Mouse (Mus musculus): ENCODE results near the gene Fmn2. TPM values are rescaled to one million over a fixed set of nuclear protein-coding genes. Genes with fewer than 3 reads are reported as not detected.
A peak's percentile ranks its signal among the peaks of the same experiment; 100 is the strongest.

Fmn2 gene
- total RNA-seq (2021): 10 to 100 TPM; 60.4 to 65.6 TPM

- DNase-seq (ENCODE audit: extremely low spot score in 1 of 2, low spot score in 1 of 2): peak; percentile 77 to 88
Observed at GRCm38 (mm10) chr1:174501661-174502030, at the start of gene Fmn2. Gene Fmn2, plus strand, starts transcription at chr1:174501825.

GRCm38 (mm10) chr1:174455100-174455499, 46.5 kb upstream of the Fmn2 start:
- DNase-seq (ENCODE audit: extremely low spot score in 1 of 2, low spot score in 1 of 2): no peak

- no peak for DNase-seq (ENCODE audit: extremely low spot score in 1 of 2, low spot score in 1 of 2)
Observed at GRCm38 (mm10) chr1:174465385-174465784, 36.2 kb upstream of the Fmn2 start.

DNA sequence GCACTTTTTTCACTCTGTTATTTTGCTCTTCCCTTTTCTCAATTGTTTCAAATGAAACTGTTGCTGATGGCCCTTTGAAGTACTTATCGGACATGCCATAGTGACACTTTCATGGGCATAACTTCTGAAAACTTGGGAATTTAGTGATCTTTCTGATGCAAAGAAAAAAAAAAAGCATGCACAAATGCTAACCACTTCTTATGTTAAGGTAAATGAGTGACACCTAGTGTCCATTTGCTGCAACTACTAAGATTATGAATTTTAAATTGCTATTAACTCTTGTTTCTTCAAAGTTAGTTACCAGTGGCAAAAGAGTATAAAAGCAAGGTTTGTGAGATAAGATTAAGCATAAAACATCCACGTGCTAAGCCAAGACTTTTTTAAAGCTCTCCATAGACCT, 35.4 kb upstream of the Fmn2 start:
- no peak for DNase-seq (ENCODE audit: extremely low spot score in 1 of 2, low spot score in 1 of 2)

- DNase-seq (ENCODE audit: extremely low spot score in 1 of 2, low spot score in 1 of 2): peak; percentile 12 to 34
Observed at GRCm38 (mm10) chr1:174469736-174470135, 31.9 kb upstream of the Fmn2 start.

GRCm38 (mm10) chr1:174482567-174482966, 19.1 kb upstream of the Fmn2 start:
- DNase-seq (ENCODE audit: extremely low spot score in 1 of 2, low spot score in 1 of 2): no peak

- no peak for DNase-seq (ENCODE audit: extremely low spot score in 1 of 2, low spot score in 1 of 2)
Observed at GRCm38 (mm10) chr1:174500064-174500463, 1.6 kb upstream of the Fmn2 start.

GRCm38 (mm10) chr1:174501011-174501410, 614 bp upstream of the Fmn2 start:
- no peak for DNase-seq (ENCODE audit: extremely low spot score in 1 of 2, low spot score in 1 of 2)

- DNase-seq (ENCODE audit: extremely low spot score in 1 of 2, low spot score in 1 of 2): peak; percentile 59 to 66
Observed at GRCm38 (mm10) chr1:174502031-174502845, 613 bp downstream of the Fmn2 start.

DNA sequence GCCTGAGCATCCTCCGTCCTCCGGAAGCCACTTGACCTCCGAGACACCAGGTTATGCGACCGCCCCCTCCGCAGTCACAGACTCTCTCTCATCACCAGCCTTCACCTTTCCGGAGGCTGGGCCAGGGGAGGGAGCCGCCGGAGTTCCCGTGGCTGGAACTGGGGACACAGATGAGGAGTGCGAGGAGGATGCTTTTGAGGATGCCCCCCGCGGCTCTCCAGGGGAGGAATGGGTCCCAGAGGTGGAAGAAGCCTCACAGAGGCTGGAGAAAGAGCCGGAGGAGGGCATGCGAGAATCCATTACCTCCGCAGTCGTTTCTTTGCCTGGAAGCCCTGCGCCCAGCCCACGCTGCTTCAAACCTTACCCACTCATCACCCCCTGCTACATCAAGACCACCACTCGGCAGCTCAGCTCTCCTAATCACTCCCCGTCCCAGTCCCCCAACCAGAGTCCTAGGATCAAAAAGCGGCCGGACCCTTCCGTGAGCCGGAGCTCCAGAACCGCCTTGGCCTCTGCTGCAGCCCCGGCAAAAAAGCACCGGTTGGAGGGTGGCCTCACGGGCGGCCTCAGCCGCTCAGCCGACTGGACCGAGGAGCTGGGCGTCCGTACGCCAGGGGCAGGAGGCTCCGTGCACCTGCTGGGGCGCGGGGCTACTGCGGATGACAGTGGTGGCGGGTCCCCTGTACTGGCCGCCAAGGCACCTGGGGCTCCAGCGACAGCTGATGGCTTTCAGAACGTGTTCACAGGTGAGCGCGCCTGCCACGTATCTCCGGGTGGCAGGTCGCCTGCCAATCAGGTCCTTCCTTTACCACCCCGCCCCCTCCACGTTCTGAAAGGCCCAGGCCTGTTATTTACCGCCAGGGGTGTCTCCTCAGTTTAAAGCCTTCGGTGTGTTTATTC, 1.5 kb downstream of the Fmn2 start:
- DNase-seq (ENCODE audit: extremely low spot score in 1 of 2, low spot score in 1 of 2): peak; percentile 42 to 61

DNA sequence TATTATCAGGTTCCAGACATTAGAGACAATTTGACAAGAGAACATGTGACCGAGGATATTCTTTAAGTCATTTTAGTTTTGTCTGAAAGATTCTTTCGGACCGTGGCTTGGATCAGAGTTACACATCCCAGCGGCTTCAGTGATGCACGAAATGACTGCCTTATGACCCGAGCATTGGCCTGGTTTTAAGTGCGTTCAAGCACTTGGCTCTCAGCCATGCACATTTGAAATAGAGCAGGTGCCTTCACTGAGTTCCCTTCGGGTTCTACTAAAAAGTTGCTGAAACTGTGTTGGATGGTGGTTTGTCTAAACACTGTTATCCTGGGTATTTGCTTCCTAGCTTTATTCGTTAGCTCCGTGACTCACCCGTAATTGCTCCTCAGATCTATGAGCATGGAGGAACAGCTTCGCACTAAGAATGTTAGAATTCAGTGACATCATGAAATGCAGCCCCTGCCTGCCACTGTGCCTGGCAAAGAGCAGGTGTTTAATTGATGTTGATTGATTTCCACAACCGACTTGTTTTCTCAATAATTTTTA, 7.0 kb downstream of the Fmn2 start:
- no peak for DNase-seq (ENCODE audit: extremely low spot score in 1 of 2, low spot score in 1 of 2)

GRCm38 (mm10) chr1:174513419-174513818, 11.8 kb downstream of the Fmn2 start:
- no peak for DNase-seq (ENCODE audit: extremely low spot score in 1 of 2, low spot score in 1 of 2)

GRCm38 (mm10) chr1:174521976-174522770, 20.5 kb downstream of the Fmn2 start:
- no peak for DNase-seq (ENCODE audit: extremely low spot score in 1 of 2, low spot score in 1 of 2)

GRCm38 (mm10) chr1:174522809-174523511, 21.3 kb downstream of the Fmn2 start:
- no peak for DNase-seq (ENCODE audit: extremely low spot score in 1 of 2, low spot score in 1 of 2)

DNA sequence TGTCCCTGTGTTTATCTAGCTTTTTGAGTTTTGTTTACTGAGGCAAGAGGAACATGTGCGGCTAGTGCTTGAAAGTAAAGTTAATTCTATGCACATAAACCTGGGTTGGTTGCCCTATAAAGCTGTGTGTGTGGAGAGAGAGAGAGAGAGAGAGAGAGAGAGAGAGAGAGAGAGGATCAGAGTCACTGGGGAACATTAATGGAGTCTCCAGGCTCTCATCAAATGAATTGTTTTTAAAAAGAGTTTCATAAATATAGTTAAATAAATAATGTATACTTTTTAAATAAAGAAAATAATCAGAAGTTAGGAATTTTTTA, 21.8 kb downstream of the Fmn2 start:
- DNase-seq (ENCODE audit: extremely low spot score in 1 of 2, low spot score in 1 of 2): no peak

DNA sequence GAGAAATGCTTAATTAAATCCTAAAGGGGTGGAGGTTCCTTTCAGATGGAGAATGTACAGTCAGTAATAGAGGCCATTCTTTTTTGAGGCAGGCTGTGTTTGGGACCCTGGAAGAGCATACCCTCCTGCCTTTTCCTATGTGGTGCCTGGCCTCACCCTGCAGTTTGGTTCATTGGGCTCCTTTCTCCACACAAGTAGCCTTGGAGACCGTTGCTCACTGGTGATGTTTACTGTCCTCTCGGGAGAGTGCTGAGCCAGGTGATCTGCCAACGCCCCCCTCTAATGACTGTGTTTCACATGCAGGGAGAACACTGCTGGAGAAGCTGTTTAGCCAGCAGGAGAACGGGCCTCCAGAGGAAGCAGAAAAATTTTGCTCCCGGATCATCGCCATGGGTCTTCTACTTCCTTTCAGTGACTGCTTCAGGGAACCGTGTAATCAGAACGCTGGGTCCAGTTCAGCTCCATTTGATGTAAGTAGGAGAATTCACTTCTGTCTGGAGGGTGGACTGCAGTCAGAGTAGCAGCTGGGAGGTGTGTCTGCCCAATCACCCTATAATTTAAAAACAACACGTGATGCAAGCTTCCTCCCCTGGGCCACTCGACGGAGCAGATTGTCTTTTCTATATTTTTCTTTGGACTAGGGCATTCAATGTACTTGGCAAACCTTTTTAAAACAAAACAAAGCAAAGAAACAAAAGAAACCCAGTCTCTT, 35.3 kb downstream of the Fmn2 start:
- no peak for DNase-seq (ENCODE audit: extremely low spot score in 1 of 2, low spot score in 1 of 2)

GRCm38 (mm10) chr1:174537491-174537890, 35.9 kb downstream of the Fmn2 start:
- DNase-seq (ENCODE audit: extremely low spot score in 1 of 2, low spot score in 1 of 2): no peak

DNA sequence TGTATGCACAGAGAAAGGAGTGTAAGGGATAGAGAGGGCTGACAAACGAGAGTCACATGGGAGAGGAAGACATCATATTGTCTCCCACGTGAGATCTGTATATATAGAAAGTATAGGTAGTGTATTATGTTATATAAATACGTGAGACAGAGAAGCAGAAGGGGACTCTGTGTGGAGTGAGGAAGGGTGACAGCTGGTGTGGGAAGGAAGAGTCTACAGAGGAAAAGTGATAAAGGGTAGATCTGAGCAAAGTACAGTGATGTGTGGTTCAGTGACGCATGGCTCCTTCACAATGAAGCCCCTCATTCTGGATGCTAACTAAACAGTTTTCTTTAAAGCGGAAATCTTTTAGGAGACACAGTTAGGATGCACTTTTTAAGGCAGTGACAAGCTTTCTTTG, 46.7 kb downstream of the Fmn2 start:
- no peak for DNase-seq (ENCODE audit: extremely low spot score in 1 of 2, low spot score in 1 of 2)

GRCm38 (mm10) chr1:174553272-174554007, 51.8 kb downstream of the Fmn2 start:
- DNase-seq (ENCODE audit: extremely low spot score in 1 of 2, low spot score in 1 of 2): peak in 1 of 2 experiments; percentile 75
